Mouse (Mus musculus) left cerebral cortex, adult 8-10 months (tissue): Measurements from ENCODE around the gene Zfp933. TPM values are rescaled to one million over a fixed set of nuclear protein-coding genes. Genes with fewer than 3 reads are reported as not detected.
"Not testable (repeated sequence)": the region's sequence is repeated elsewhere in the genome, so short reads cannot be mapped to it uniquely, and the experiment has no call there.

ENCODE experiments used
- DNase-seq, 2 experiments: peaks; one replicate each; pipeline ENCODE4 v3.0.0; 2022; ENCODE audit warnings: low spot score in 2 of 2
- total RNA-seq, 4 experiments: library from RNA; stranded (reverse); gene quantifications; 2 replicates each; pipeline ENCODE4 v1.2.4; 2022

Gene Zfp933
- total RNA-seq, 4 experiments from 2014 or later: 16.4 to 22.7 (median 17.9) TPM

GRCm38 (mm10) chr4:147862051-147862450 lies 13.9 kb upstream of the Zfp933 start:
- DNase-seq: no peak

- DNase-seq: no peak
These were observed 2.6 kb upstream of the Zfp933 start for GRCm38 (mm10) chr4:147850776-147851175.

- DNase-seq: no peak
These were observed 422 bp upstream of the Zfp933 start for GRCm38 (mm10) chr4:147848584-147848991.

- DNase-seq: no peak
These were observed 5.3 kb downstream of the Zfp933 start for GRCm38 (mm10) chr4:147842871-147843270.

- not testable (repeated sequence) for DNase-seq
These were observed 8.9 kb downstream of the Zfp933 start for GRCm38 (mm10) chr4:147839282-147839681.

- no peak for DNase-seq
These were observed 23.8 kb downstream of the Zfp933 start for GRCm38 (mm10) chr4:147824389-147824788.

- DNase-seq: not testable (repeated sequence)
These were observed 26.8 kb downstream of the Zfp933 start for GRCm38 (mm10) chr4:147821414-147821813.

GRCm38 (mm10) chr4:147819659-147820058 lies 28.5 kb downstream of the Zfp933 start:
- not testable (repeated sequence) for DNase-seq

GRCm38 (mm10) chr4:147814592-147815167 lies 33.5 kb downstream of the Zfp933 start:
- no peak for DNase-seq

GRCm38 (mm10) chr4:147813249-147813765 lies 34.9 kb downstream of the Zfp933 start:
- no peak for DNase-seq

- DNase-seq: not testable (repeated sequence)
These were observed 38.2 kb downstream of the Zfp933 start for GRCm38 (mm10) chr4:147809966-147810304.

- DNase-seq: not testable (repeated sequence)
These were observed 38.7 kb downstream of the Zfp933 start, which contains the start of gene Zfp984 for GRCm38 (mm10) chr4:147809292-147809965. Zfp984 (minus strand) TSS chr4:147809788.

GRCm38 (mm10) chr4:147808483-147808882 lies 39.7 kb downstream of the Zfp933 start:
- not testable (repeated sequence) for DNase-seq

GRCm38 (mm10) chr4:147795308-147795707 lies 52.9 kb downstream of the Zfp933 start:
- not testable (repeated sequence) for DNase-seq

GRCm38 (mm10) chr4:147794026-147794665 lies 54.0 kb downstream of the Zfp933 start:
- DNase-seq: not testable (repeated sequence)

GRCm38 (mm10) chr4:147793390-147793916 lies 54.7 kb downstream of the Zfp933 start:
- DNase-seq: not testable (repeated sequence)

GRCm38 (mm10) chr4:147791729-147792128 lies 56.4 kb downstream of the Zfp933 start:
- DNase-seq: not testable (repeated sequence)

Other genes with a start within 250 kb of the Zfp933 start
- under 1 TPM; 0.14 to 0.53 (median 0.47) TPM for gene Zfp979, start 205.9 kb downstream of the Zfp933 start, total RNA-seq
- not detected for gene Zfp534, start 145.8 kb downstream of the Zfp933 start, total RNA-seq
- gene Zfp984, start 38.6 kb downstream of the Zfp933 start, total RNA-seq: 1 to 10 TPM; 1.9 to 2.6 (median 2.2) TPM
- gene Miip, start 20.4 kb upstream of the Zfp933 start, total RNA-seq: 10 to 100 TPM; 12.8 to 22.9 (median 16.6) TPM
- gene Fv1, start 20.6 kb upstream of the Zfp933 start, total RNA-seq: 10 to 100 TPM in 2 of 4 experiments, 1 to 10 TPM in 2; 7.6 to 10.8 (median 9.9) TPM
- gene Mfn2, start 56.3 kb upstream of the Zfp933 start, total RNA-seq: 100 to 1,000 TPM; 181 to 227 (median 209) TPM
- 10 to 100 TPM; 12.1 to 16.3 (median 14.1) TPM for gene Plod1, start 88.4 kb upstream of the Zfp933 start, total RNA-seq
- 10 to 100 TPM; 26.2 to 28.7 (median 27.5) TPM for gene 2510039O18Rik, start 92.5 kb upstream of the Zfp933 start, total RNA-seq
- gene Nppb, start 137.4 kb upstream of the Zfp933 start, total RNA-seq: not detected
- under 1 TPM in 2 of 4 experiments, not detected in 2; 0.59 to 0.74 TPM for gene Nppa, start 152.4 kb upstream of the Zfp933 start, total RNA-seq
- gene Clcn6, start 190.5 kb upstream of the Zfp933 start, total RNA-seq: 10 to 100 TPM; 92.3 to 94.8 (median 93.8) TPM
- gene Mthfr, start 190.7 kb upstream of the Zfp933 start, total RNA-seq: 10 to 100 TPM; 26.7 to 36.9 (median 31.1) TPM
- 10 to 100 TPM in 2 of 4 experiments, 1 to 10 TPM in 2; 9.1 to 13.5 (median 10.6) TPM for gene Agtrap, start 239.7 kb upstream of the Zfp933 start, total RNA-seq